Mouse (Mus musculus): ENCODE data around the gene Faah.

GRCm38 (mm10) chr4:115936646-115937045 lies 81.1 kb downstream of the Faah start:
- TF ChIP-seq CTCF (IDR thresholded peaks at IDR 0.05) (no peak), EP300 (IDR thresholded peaks at IDR 0.05) (no peak)
